Mouse (Mus musculus) thymus, postnatal 10 days (tissue): ENCODE results near the gene Mtch2.

ENCODE experiments used
- DNase-seq, 2 experiments: peaks; one replicate each; pipeline ENCODE4 v3.0.0; 2021; ENCODE audit warnings: low spot score in 2 of 2

The Mtch2 gene

DNA sequence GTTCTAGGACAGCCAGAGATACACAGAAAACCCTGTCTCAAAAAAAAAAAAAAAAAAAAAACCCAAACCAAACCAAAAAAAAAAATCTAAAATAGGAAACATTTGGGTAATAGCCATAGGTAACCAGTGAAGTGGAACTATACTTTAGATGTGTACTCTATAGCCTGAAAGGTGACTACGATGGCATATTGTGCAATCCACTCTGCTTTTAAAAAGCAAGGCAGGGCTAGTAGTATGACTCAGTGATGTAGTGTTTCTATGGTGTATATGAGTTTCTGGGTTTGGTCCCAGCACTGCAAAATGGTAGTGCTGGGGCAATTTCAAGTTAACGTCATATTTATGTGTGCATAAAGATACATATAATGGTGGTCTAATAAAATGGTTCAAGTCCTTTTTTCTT, 59.8 kb downstream of the Mtch2 start:
- no peak for DNase-seq

DNA sequence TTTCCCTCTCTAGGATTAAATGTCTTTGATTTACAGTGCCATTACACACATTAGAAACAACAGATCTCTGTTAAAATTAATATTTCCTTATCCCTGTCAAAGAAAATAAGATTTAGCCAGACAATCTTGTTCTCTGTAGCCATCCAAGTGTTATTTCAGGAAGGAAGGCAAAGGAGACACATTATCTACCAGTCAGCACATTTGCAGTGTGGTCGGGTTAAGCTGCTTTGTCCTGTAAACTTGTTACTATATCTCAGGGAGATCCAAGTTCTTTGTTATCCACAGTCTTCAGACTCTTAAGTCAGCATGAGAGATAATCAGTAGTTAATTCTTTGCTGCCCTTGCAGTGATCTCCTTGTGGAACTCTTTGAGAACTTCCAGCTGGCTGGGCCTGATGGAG, 63.9 kb downstream of the Mtch2 start:
- no peak for DNase-seq

DNA sequence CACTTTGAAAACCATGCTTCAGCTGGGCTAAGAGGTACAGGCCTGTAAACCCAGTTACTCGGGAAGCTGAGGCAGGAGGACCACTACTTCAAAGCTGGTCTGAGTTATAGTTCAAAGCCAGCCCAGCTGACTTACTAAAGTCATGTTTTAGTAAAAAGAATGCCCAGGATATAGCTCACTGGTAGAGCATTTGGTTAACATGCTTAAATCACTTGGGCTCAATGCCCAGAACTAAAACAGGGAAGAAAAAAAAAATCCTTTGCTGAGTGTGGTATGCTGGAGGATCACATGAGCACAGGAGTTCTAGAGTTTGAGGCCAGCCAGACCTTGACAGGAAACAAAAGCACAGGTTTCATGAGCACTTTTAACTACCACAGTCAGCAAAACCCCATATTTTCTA, 64.7 kb downstream of the Mtch2 start:
- no peak for DNase-seq

DNA sequence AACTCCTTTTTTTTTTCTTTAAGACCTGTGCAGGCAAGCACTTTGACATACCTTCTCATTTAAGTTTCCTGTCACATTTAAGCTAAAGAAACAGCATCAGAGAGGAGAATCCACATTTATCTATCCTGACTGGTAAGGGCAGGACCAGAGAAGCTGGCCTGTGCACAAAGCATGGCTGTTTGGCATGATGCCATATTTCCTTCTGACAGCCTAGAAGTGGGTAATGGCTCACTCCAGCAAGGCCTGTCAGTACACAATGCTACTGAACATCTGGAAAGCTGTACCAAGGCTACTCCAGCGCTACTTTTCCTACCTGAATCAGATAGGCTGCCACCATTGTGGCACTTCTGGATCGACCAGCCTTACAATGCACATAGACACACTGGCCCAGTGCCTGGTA, 66.7 kb downstream of the Mtch2 start:
- DNase-seq = no peak

DNA sequence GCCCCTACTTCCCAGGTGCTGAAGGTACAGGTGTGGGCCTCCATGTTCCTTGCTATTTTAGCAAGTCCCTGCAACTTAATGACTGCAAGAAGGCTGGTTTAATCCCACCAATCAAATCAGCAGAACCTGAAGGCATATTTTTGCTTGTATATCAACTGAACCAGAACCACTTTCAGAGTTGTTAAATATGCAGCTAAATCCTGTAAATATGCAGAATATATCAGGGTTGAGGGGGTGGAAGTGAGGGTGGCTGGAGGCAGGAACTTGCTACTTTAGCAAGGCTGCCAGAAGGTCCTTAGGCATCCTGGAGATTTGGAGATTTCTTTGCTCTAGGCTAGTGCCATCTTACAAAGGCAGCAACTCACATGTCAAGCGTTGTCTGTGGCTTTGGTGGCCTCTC, 68.6 kb downstream of the Mtch2 start:
- no peak for DNase-seq
